Mouse (Mus musculus): ENCODE data around the gene Hhat. TPM values are rescaled to one million over a fixed set of nuclear protein-coding genes. Genes with fewer than 3 reads are reported as not detected.

Gene Hhat
- total RNA-seq, 2 experiments from 2014 or later: 2.1 to 2.4 TPM

DNA sequence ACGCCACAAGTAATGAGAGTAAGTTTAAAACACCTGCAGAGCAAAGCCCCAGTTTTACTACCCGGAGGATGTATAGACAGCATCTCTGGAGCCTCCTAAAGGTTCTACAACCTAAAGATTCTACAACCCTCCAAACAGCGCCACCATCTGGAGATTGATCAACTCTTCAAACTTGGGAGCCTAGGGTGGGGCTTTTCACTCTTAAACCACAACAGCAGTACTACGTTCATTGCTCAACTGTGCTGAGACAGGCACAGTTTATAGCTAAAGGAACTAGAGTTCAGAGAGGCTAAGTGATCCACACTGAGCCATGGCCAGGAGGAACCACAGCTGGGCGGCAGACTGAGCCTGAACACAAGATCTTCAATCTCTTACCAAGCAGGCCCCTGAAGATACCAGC lies 107.9 kb downstream of the Hhat start:
- intact Hi-C loops (cut with DNase I): no loop called here
- DNase-seq: no peak

- no peak for DNase-seq
- intact Hi-C loops (cut with DNase I): no loop called here
Observed at GRCm38 (mm10) chr1:192661612-192662011, 109.4 kb downstream of the Hhat start.

- DNase-seq: no peak
- intact Hi-C loops (cut with DNase I): no loop called here
Observed at GRCm38 (mm10) chr1:192657417-192657816, 113.6 kb downstream of the Hhat start.

- DNase-seq: peak; percentile 6 to 19
- intact Hi-C loops (cut with DNase I): no loop called here
Observed at GRCm38 (mm10) chr1:192651981-192652605, 118.9 kb downstream of the Hhat start.

- intact Hi-C loops (cut with DNase I): no loop called here
- DNase-seq: no peak
Observed at GRCm38 (mm10) chr1:192650586-192650985, 120.4 kb downstream of the Hhat start.

DNA sequence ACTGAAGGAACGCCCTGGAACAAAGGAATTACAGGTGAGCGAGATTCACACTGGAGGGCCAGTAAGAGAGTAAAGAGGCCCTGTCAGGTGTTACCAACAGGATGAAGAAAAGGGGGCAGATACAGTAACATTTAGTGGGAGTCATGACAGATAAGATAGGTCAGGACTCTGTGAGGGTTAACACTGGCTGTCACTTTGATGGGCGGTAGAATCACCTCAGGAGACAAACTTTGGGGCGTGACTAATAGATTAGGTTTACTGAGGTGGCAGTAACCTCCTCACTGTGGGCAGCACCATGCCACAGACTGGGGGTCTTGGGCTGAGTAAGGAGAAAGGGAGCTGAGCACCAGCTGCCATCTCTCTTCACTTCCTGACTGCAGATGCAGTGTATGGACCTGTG lies 121.0 kb downstream of the Hhat start:
- intact Hi-C loops (cut with DNase I): no loop called here
- no peak for DNase-seq

- no peak for DNase-seq
- intact Hi-C loops (cut with DNase I): no loop called here
Observed at GRCm38 (mm10) chr1:192649233-192649632, 121.8 kb downstream of the Hhat start.

DNA sequence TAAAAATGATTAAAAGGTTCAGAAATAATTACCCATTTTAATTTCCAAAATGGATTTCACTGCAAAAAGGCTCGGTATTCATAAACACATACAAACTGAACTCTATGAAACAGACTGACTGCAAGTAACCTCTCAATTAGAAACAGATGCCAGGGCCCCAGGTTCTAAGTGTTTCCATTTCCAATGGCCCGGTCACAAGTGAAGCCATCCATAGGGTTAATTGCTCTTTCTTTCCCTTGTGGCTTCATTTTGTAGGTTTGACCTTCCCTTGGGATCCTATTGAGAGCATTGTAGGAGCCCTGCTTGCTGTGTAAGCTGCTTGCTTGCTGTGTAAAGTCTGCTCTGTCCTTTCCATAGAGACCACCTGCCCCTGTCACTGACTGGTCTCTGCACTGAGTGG lies 123.7 kb downstream of the Hhat start:
- DNase-seq: no peak
- intact Hi-C loops (cut with DNase I): no loop called here

DNA sequence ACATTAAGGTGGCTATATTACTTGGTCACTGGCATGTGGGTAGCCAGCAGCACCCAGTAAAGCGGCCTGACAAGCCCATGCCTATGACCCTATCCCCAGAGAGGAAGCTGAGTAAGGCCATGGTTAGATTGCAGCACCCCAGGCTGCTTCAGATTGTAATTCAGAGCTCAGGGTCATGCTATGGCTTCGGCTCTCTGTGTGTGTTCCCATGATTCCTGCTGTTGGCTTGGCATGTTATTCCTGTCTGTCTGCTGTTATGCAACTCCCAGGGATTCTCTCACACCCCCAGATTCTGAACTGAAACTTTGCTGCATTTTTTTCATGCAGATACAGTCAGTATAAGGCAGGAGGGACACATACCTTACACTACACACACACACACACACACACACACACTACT lies 128.9 kb downstream of the Hhat start:
- intact Hi-C loops (cut with DNase I): no loop called here
- no peak for DNase-seq

DNA sequence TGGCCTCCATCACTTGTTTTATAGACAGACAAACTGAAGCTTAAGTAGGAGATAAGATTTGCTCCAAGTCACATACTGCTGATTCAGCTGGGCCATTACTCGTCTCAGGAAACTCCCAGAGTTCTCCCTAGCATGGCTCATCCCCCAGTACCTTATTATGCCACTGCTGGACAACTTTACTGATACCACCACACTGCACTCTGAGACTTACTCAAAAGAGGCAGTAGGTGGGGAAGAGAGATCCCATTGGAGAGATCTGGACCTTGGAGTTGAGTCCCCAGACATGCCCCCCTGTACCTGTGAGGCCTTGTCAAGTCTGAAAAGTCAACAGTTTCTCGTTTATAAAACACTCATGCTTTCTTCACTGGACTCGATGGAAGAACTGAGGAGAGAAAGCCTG lies 131.8 kb downstream of the Hhat start:
- intact Hi-C loops (cut with DNase I): no loop called here
- DNase-seq: no peak

DNA sequence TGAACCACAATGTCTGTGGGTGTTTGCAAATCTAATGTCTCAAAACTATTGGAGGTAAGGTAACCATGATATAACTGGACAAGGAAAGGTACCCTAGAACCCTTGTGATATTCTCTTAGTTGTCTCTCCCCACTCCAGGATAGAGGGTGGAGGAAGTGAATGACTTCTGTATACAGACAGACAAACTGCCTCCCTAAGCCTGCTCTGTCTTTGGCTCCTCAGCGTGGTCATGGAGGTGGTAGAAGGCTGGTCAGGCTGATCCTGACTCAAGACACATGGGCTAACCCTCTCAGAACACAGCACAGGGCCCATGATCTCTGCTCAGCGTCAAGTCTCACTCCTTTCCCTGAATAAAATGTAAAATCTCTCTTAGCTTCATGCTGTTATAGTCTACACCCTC lies 149.2 kb downstream of the Hhat start:
- DNase-seq: no peak
- intact Hi-C loops (cut with DNase I): no loop called here

- DNase-seq: no peak
- intact Hi-C loops (cut with DNase I): no loop called here
Observed at GRCm38 (mm10) chr1:192613271-192613670, 157.8 kb downstream of the Hhat start.

GRCm38 (mm10) chr1:192611996-192612739 lies 158.9 kb downstream of the Hhat start:
- DNase-seq: no peak
- intact Hi-C loops (cut with DNase I): no loop called here

DNA sequence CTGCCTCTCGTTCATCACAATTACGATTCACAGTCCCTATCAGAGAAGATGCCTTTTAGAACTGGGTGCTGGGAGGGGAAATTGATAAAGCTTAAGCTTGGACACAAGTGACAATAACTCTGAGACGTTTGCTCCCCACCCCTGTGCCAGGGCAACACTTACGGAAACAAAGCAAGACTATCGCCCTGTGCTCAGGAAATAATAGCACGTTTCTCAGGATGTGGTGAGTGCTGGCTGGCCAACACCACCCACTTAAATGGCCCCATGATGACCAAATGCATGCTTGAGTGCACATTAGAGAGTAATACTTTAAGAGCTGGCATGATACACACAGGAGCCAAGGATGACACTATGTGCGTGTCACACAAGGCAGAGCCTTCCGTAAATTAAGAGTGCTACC lies 164.1 kb downstream of the Hhat start:
- intact Hi-C loops (cut with DNase I): no loop called here

GRCm38 (mm10) chr1:192604413-192604812 lies 166.6 kb downstream of the Hhat start:
- intact Hi-C loops (cut with DNase I): no loop called here
- DNase-seq: no peak

More for the DNA sequence above, 164.1 kb downstream of the Hhat start:
- DNase-seq: no peak

- intact Hi-C loops (cut with DNase I): no loop called here
- no peak for DNase-seq
Observed at GRCm38 (mm10) chr1:192603556-192603955, 167.5 kb downstream of the Hhat start.

- intact Hi-C loops (cut with DNase I): no loop called here
- DNase-seq: no peak
Observed at GRCm38 (mm10) chr1:192601206-192601605, 169.8 kb downstream of the Hhat start.

DNA sequence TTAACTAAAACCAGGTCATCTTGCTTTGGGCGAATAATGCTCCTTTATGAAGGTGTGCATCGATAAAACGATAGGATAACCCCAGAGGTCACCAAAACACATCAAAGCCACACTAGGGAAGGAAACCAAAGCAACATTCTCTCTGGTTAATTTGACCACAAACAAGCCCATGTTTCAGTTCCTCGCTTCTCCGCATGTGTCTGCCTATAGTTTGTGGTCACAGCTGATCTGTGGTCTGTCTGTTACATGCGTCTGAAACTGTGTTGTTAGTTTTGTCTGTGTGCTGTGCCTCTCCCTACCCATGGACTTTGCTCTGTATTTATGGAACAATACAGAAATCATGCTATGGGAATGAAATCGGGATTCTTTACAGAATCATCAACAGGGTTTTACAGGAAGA lies 171.3 kb downstream of the Hhat start:
- intact Hi-C loops (cut with DNase I): loop anchor here (2.0 kb wide), 1 partner anchor 111 kb away; no protein-coding TSS in a partner anchor
- no peak for DNase-seq

GRCm38 (mm10) chr1:192598380-192598779 lies 172.6 kb downstream of the Hhat start:
- intact Hi-C loops (cut with DNase I): loop anchor here (1.0 to 2.0 kb wide), 2 partner anchors 112 to 408 kb away; partner anchors contain the start of gene Kcnh1
- DNase-seq: peak; percentile 74 to 77

GRCm38 (mm10) chr1:192595426-192595825 lies 175.6 kb downstream of the Hhat start:
- DNase-seq: no peak
- intact Hi-C loops (cut with DNase I): no loop called here

DNA sequence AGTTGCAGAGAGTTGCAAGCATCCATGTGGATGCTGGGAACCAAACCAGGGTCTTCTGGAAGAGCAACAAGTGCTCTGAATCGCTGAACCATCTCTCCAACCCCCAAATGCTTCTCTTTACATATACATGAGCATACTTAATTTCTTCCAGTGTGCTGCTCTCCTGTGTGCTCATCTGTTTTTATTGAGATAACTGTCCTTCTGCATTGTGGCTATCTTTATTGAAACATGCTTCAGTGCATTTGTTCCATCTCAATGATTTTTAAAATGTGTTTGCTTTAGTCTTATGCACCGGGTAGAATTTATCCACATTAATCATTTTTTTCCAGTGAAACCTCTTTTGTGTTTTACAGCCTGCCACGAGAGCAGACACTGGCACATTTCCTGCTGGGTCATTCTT lies 177.5 kb downstream of the Hhat start:
- no peak for DNase-seq
- intact Hi-C loops (cut with DNase I): no loop called here

DNA sequence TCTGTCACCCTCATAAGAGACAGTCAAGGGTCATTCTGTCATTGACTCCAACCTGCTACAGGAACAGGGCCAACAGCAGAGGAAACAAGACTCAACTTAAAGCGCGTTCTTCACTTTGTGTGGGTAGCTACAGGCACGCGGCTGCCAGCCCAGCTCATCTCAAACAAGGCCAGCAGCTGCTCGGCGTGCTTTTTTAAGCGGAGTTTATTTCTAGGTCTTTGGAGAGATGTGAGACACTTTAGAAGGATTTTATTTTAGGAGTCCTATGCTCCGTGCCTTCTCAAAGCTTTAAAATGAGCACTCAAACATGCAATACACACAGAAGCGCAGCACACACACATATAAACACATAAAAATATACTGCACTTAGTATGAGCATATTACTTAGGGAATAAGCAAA lies 183.6 kb downstream of the Hhat start:
- intact Hi-C loops (cut with DNase I): no loop called here
- no peak for DNase-seq

Measured in heart, postnatal 36 days (tissue).